Mouse (Mus musculus): ENCODE measurements at regions not wholly inside any gene's neighbourhood (a gene's known extent, or its start where the extent isn't known, plus 50 kb on each side); places are given as distances from the start of the nearest gene placed in this dataset.
"Not testable (repeated sequence)": the region's sequence is repeated elsewhere in the genome, so short reads cannot be mapped to it uniquely, and the experiment has no call there.

DNA sequence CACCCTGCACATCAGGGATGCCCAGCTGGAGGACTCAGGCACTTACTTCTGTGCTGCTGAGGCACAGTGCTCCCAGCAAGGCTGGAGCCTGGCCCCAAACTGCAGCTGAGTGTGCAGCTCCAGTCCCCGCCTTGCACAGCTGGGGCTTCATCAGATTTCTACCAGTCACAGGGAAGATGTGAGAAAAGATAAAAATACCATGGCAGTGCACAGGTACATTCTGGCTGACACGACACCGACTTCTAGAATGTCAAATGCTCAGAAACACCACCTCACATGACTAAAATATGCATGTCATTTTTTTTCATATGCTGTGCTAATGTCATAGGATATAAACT is 495.7 kb upstream of the Olfr1507 start:
- not testable (repeated sequence) for TF ChIP-seq POLR2A (IDR thresholded peaks at IDR 0.05; ENCODE audit: control insufficient read depth, extremely low read depth, insufficient read depth, low read length, poor library complexity); CTCF (IDR thresholded peaks at IDR 0.05; ENCODE audit: borderline replicate concordance, control insufficient read depth, extremely low read depth, insufficient read depth, low read length, poor library complexity)
